Mouse (Mus musculus) midbrain, postnatal 0 days (tissue): ENCODE data around the gene Rab3c. TPM values are rescaled to one million over a fixed set of nuclear protein-coding genes. Genes with fewer than 3 reads are reported as not detected.

Experiments
- ATAC-seq: fragments of 200-750 bp; cut with Nextera tagmentation; 2 replicates; pipeline ENCODE4 v1.8.0; 2017; ENCODE audit warnings: moderate number of reproducible peaks, mild to moderate bottlenecking, moderate TSS enrichment, moderate library complexity; ENCODE audit not compliant: low FRiP score
- DNase-seq: peaks from one replicate; pipeline ENCODE4 v3.0.0-alpha.2; 2015; ENCODE audit warnings: low spot score
- H3K27ac ChIP-seq: fragments of 300-500 bp; sonication (generic); 2 replicates; pipeline ENCODE4 v1.5.1; 2014; ENCODE audit warnings: low read depth, mild to moderate bottlenecking, low read length, mixed read lengths
- H3K27me3 ChIP-seq: fragments of 300-500 bp; sonication (generic); 2 replicates; pipeline ENCODE4 v1.6.1; 2014; ENCODE audit warnings: low read length, control low read depth, mixed read lengths; ENCODE audit not compliant: insufficient read depth
- H3K36me3 ChIP-seq: fragments of 300-500 bp; sonication (generic); 2 replicates; pipeline ENCODE4 v1.6.1; 2014; ENCODE audit warnings: low read length, control low read depth, mixed read lengths; ENCODE audit not compliant: insufficient read depth
- H3K4me1 ChIP-seq: fragments of 300-500 bp; sonication (generic); 2 replicates; pipeline ENCODE4 v1.6.1; 2014; ENCODE audit warnings: mild to moderate bottlenecking, control low read depth, antibody characterized with exemption, low read length, mixed read lengths; ENCODE audit not compliant: insufficient read depth
- H3K4me2 ChIP-seq: fragments of 300-500 bp; sonication (generic); 2 replicates; pipeline ENCODE4 v1.6.1; 2014; ENCODE audit warnings: low read depth, mild to moderate bottlenecking, low read length, mixed read lengths; ENCODE audit not compliant: poor library complexity, severe bottlenecking
- H3K4me3 ChIP-seq: fragments of 300-500 bp; sonication (generic); 2 replicates; pipeline ENCODE4 v1.5.1; 2014; ENCODE audit warnings: low read depth, mild to moderate bottlenecking, low read length, moderate library complexity
- H3K9ac ChIP-seq: fragments of 300-500 bp; sonication (generic); replicated peaks from 2 replicates; pipeline ENCODE4 v1.6.1; 2014; ENCODE audit warnings: mild to moderate bottlenecking, low read length, moderate library complexity, mixed read lengths; ENCODE audit not compliant: poor library complexity, severe bottlenecking
- H3K9me3 ChIP-seq: fragments of 300-500 bp; sonication (generic); 2 replicates; pipeline ENCODE4 v1.6.1; 2016; ENCODE audit warnings: low read length, control low read depth
- CTCF ChIP-seq: IDR thresholded peaks from 2 replicates; pipeline ENCODE4 v1.5.1; 2016; ENCODE audit warnings: antibody characterized with exemption, mild to moderate bottlenecking
- WGBS: fragments of 180-500 bp; shearing (Covaris S2); extraction: QIAGEN DNeasy Blood & Tissue Kit; methylation state at CpG from one replicate; pipeline ENCODE4 v1.1.7; 2014; 5-methylcytosine and 5-hydroxymethylcytosine counted together
- polyA plus RNA-seq: library from polyadenylated mRNA; unstranded; fragments of >200 nt; fragmentation: Nextera tagmentation; extraction: Ambion mirVana; gene quantifications from 2 replicates; pipeline ENCODE4 v1.2.1, GENCODE M21; 2015
- total RNA-seq: library from RNA; depleted of rRNA; stranded (reverse); fragments of >200 nt; gene quantifications from 2 replicates; pipeline ENCODE4 v1.2.3, GENCODE M21; 2014

Gene Rab3c
- total and polyA plus RNA-seq, 2 experiments from 2014 or later, result 164 to 168 TPM

DNA sequence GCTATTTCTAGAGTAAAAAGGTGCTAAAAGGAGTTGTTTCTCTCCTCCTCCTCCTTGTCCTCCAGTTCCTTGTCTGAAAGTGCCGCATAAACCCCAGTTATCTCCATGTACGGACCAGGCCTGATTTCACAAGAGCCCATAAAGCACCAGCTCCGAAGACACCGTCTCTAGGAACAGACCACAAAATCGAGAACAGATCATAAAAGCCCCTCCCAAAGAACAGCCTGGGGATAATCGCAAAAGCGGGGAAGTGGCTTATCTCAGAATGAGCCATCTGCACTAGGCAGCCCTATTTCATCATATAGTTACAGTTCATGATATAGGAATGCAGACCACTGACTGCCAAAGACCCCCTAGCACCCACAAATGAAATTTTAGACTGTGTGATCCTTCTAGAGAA is 246.8 kb downstream of the Rab3c start:
- no peaks in the 10 kb centered on the region for H3K36me3 ChIP-seq
- H3K27ac ChIP-seq, result no peak overlapping the region
- no peak overlapping the region for H3K4me3 ChIP-seq
- TF ChIP-seq CTCF, result no peak
- no peak overlapping the region for H3K4me2 ChIP-seq
- no peaks in the 10 kb centered on the region for H3K4me1 ChIP-seq
- 79% methylated on average over 7 of the region's 7 CpGs for WGBS
- no peaks in the 10 kb centered on the region for H3K27me3 ChIP-seq
- ATAC-seq (no peak), DNase-seq (no peak)
- H3K9me3 ChIP-seq, result no peaks in the 10 kb centered on the region
- H3K9ac ChIP-seq, result no peak overlapping the region

DNA sequence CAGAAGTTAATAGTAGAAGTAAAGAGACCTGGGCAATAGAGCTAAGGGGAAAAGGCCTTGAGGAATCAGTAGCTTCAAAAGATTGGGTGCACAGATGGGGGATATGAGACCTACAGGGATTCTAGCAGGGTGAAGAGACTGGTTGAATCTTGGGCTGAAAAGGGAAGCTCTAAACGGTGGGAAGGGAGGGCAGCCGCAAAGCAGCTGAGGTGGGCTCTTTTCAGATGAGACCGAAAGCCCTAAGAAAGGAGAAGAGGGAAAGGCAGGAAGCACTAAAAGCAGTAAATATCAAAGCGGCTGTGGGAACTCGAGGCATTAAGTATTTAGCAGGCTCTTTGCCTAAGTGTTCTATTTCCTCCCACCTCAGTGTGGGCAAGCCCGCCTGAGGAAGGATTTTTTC is 248.9 kb downstream of the Rab3c start:
- no peaks in the 10 kb centered on the region for H3K36me3 ChIP-seq
- TF ChIP-seq CTCF, result no peak
- H3K4me2 ChIP-seq, result no peak overlapping the region
- 29% methylated on average over 6 of the region's 6 CpGs for WGBS
- no peak overlapping the region for H3K4me3 ChIP-seq
- ATAC-seq (no peak), DNase-seq (no peak)
- no peak overlapping the region for H3K27ac ChIP-seq
- no peaks in the 10 kb centered on the region for H3K4me1 ChIP-seq
- no peak overlapping the region for H3K9ac ChIP-seq
- H3K27me3 ChIP-seq, result no peaks in the 10 kb centered on the region
- H3K9me3 ChIP-seq, result no peaks in the 10 kb centered on the region

- Histone ChIP-seq H3K4me3 (no peak overlapping the region), H3K27me3 (no peaks in the 10 kb centered on the region), H3K4me2 (no peak overlapping the region), H3K9me3 (no peaks in the 10 kb centered on the region), H3K36me3 (no peaks in the 10 kb centered on the region), H3K9ac (no peak overlapping the region), H3K27ac (no peak overlapping the region), H3K4me1 (no peaks in the 10 kb centered on the region)
- WGBS, result 82% methylated on average over 8 of the region's 8 CpGs
- DNase-seq (no peak), ATAC-seq (no peak)
- TF ChIP-seq CTCF, result no peak
These were observed 249.7 kb downstream of the Rab3c start for GRCm38 (mm10) chr13:110031061-110031460.

DNA sequence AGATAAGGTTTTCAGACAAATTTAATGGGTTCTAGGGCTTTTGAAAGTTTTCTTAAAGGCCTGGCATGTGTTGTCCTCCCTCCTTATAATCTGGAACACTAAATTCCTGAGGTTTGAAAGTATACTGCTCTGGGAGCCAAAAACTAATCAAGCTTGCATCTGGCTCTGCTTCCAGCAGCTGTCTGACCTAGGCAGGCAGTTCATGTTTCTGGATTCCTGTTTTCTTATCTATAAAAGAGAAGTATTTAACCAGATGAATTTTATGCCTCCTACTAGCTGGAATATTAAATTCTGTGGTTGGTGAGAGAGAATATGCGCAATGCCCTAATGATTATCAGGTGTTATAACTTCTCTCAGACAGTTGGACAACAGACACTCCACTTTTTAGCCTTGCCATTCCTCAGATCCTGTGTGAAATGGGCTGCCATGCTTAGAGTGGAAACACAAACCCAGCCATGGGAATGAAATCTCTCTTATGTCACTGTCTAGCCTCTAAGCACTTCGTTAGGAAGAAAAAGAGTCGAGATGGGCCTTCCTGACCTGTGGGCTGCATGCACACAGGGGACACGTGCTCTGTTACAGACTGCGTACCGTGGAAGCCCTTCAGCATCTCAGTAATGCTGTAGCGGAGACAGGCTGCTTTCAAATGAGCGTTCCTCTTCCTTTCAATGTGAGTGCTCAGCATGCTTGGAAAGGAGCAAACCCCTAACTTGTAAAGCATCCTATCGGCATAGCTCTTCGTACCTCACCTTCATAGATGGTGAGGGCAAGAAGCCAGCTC is 256.2 kb downstream of the Rab3c start:
- no peak overlapping the region for H3K27ac ChIP-seq
- no peak for TF ChIP-seq CTCF
- H3K9me3 ChIP-seq, result no peaks in the 10 kb centered on the region
- no peak overlapping the region for H3K9ac ChIP-seq
- DNase-seq (no peak), ATAC-seq (no peak)
- peaks cover 4% of the 10 kb centered on the region; the same call in 1 of the 2 replicates for H3K4me1 ChIP-seq
- no peak overlapping the region for H3K4me2 ChIP-seq
- no peaks in the 10 kb centered on the region for H3K27me3 ChIP-seq
- WGBS, result 76% methylated on average over 10 of the region's 10 CpGs
- H3K4me3 ChIP-seq, result no peak overlapping the region
- no peaks in the 10 kb centered on the region for H3K36me3 ChIP-seq

GRCm38 (mm10) chr13:110023031-110023430 is 257.8 kb downstream of the Rab3c start:
- H3K4me2 ChIP-seq, result no peak overlapping the region
- peaks cover 8% of the 10 kb centered on the region; the same call in 1 of the 2 replicates for H3K4me1 ChIP-seq
- H3K9me3 ChIP-seq, result no peaks in the 10 kb centered on the region
- H3K27ac ChIP-seq, result no peak overlapping the region
- WGBS, result 85% methylated on average over 5 of the region's 5 CpGs
- TF ChIP-seq CTCF, result peak; percentile 87
- DNase-seq (peak; percentile 67), ATAC-seq (no peak)
- no peaks in the 10 kb centered on the region for H3K27me3 ChIP-seq
- no peak overlapping the region for H3K9ac ChIP-seq
- H3K4me3 ChIP-seq, result no peak overlapping the region
- H3K36me3 ChIP-seq, result no peaks in the 10 kb centered on the region

DNA sequence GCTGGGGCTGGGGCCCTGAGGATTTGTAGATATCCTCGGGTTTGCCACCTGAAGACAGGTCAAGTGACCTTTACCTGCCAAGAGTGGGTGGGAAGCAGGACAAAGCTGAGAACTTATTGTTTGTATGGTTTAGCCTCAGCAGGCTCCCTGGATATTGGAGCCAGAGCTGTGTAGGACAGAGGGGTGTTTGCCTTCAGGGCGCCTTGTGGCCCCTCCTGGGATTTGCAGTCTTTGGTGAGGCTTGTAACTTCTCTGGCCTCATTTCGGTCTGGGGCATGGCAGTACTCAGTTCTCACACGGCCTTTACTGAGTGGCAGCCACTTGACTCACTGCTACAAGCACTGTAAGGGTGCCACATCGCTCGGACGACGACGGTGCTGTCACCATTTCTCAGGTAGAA is 261.0 kb downstream of the Rab3c start:
- peak; percentile 38; the same call in 1 of the 2 replicates for ATAC-seq
- peak overlapping the region; percentile 29; the same call in 1 of the 2 replicates for H3K4me3 ChIP-seq

More for the DNA sequence above, 261.0 kb downstream of the Rab3c start:
- Histone ChIP-seq H3K27ac (no peak overlapping the region), H3K9ac (peak overlapping the region; percentile 50; the same call in 1 of the 2 replicates), H3K36me3 (no peaks in the 10 kb centered on the region), H3K4me2 (peak overlapping the region; percentile 75), H3K4me1 (peaks cover 8% of the 10 kb centered on the region; the same call in 1 of the 2 replicates), H3K27me3 (no peaks in the 10 kb centered on the region), H3K9me3 (no peaks in the 10 kb centered on the region)
- DNase-seq, result no peak
- TF ChIP-seq CTCF, result no peak
- 36% methylated on average over 9 of the region's 9 CpGs for WGBS
